Mouse (Mus musculus) neural tube, postnatal 0 days (tissue): ENCODE results near the gene Gm9733. TPM values are rescaled to one million over a fixed set of nuclear protein-coding genes. Genes with fewer than 3 reads are reported as not detected.

Source experiments
- polyA plus RNA-seq: library from polyadenylated mRNA; unstranded; fragments of >200 nt; fragmentation: Nextera tagmentation; extraction: Ambion mirVana; gene quantifications from 2 replicates; pipeline ENCODE4 v1.2.1, GENCODE M21; 2015

Gene Gm9733
- polyA plus RNA-seq, result not detected in 2 replicates

DNA sequence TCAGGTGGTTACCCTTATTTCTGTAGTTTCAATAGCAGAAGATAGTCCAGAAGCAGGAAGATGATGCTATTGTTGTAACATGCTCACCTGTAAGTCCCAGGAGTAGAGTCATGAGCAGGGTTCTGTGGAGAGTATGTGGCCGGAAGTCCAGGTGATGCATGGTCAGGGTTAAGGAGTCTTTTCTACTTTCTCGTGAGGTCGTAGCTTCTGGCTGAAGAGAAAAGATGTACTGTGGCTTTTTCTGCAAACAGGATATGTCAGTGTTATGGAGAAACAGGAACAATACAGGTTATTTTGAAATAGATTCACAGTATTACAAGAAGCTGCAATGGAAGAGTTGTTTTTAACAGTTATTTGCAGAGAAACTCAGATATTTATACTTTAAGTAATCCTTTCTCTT, at the start of gene Gm9733:
Gm9733 (minus strand) TSS at position 240 of the 400 bp plus-strand sequence.

Other genes with a start within 250 kb of the Gm9733 start
- gene Sirpb1a, start 94.2 kb upstream of the Gm9733 start, polyA plus RNA-seq, result not detected in 2 replicates
- not detected in 2 replicates for gene Sirpb1b, start 242.8 kb upstream of the Gm9733 start, polyA plus RNA-seq